ENCODE assay signal across 24 mouse cellular contexts in genomic region chr1:178637293-178637692, GRCm38 (mm10).
"Had no signal": no experiment of that assay in that cellular context is flagged by ENCODE, and none has a peak within 500 bp of the region (broad histone marks: within the 10 kb centered on the region; RNA-seq: fewer than 3 reads in every experiment).

No protein-coding gene starts in this region.

- H3K27me3 ChIP-seq: hindbrain, embryonic 12.5 days; intestine, embryonic 15.5 days; limb, embryonic 15.5 days had no signal

- H3K4me2 ChIP-seq: heart, embryonic 11.5 days; hindbrain, embryonic 12.5 days; hindbrain, embryonic 14.5 days; intestine, embryonic 15.5 days; limb, embryonic 13.5 days; limb, embryonic 15.5 days had no signal

- DNase-seq: gastrocnemius, postnatal 14 days; gastrocnemius, postnatal 36 days; heart, adult 11 months; heart, adult 2 months; heart, postnatal 10 days; heart, postnatal 4 days; kidney, adult 18-20 months; kidney, adult 8-10 months; kidney, postnatal 10 days; kidney, postnatal 25 days; kidney, postnatal 4 days; layer of hippocampus, postnatal 36 days; left cerebral cortex, postnatal 4 days had no signal

- H3K36me3 ChIP-seq: hindbrain, embryonic 10.5 days; hindbrain, embryonic 12.5 days; intestine, embryonic 15.5 days; limb, embryonic 13.5 days; limb, embryonic 15.5 days had no signal

- H3K27ac ChIP-seq: heart, adult 2 months; hindbrain, embryonic 10.5 days; hindbrain, embryonic 12.5 days; hindbrain, embryonic 14.5 days; intestine, embryonic 15.5 days; layer of hippocampus, adult 2 months; limb, embryonic 13.5 days; limb, embryonic 15.5 days had no signal

- H3K4me3 ChIP-seq: heart, adult 2 months; hindbrain, embryonic 10.5 days; hindbrain, embryonic 12.5 days; intestine, embryonic 15.5 days; layer of hippocampus, adult 2 months; limb, embryonic 13.5 days; limb, embryonic 15.5 days had no signal

- ATAC-seq: hindbrain, embryonic 16.5 days; inflammation-experienced regulatory T-cells, adult 6 months; intestine, embryonic 15.5 days; intestine, postnatal 0 days had no signal

- H3K9ac ChIP-seq: hindbrain, embryonic 12.5 days; hindbrain, embryonic 14.5 days; intestine, embryonic 15.5 days; limb, embryonic 13.5 days; limb, embryonic 15.5 days had no signal

- H3K9me3 ChIP-seq: hindbrain, embryonic 10.5 days; hindbrain, embryonic 12.5 days; intestine, embryonic 15.5 days; limb, embryonic 13.5 days; limb, embryonic 15.5 days had no signal
